Mouse (Mus musculus) macrophage (primary cell): ENCODE data around the gene A130010J15Rik. TPM values are rescaled to one million over a fixed set of nuclear protein-coding genes. Genes with fewer than 3 reads are reported as not detected.

Experiments used
- H3K27ac ChIP-seq: fragments of 350-480 bp; formaldehyde crosslinking; 2 replicates; pipeline ENCODE4 v1.9.0; 2021
- H3K36me3 ChIP-seq: fragments of 350-480 bp; formaldehyde crosslinking; 2 replicates; pipeline ENCODE4 v1.9.0; 2021; ENCODE audit errors: inconsistent target
- H3K4me3 ChIP-seq: fragments of 350-480 bp; formaldehyde crosslinking; 2 replicates; pipeline ENCODE4 v1.9.0; 2021; ENCODE audit errors: inconsistent target
- H3K79me2 ChIP-seq: fragments of 350-480 bp; formaldehyde crosslinking; 2 replicates; pipeline ENCODE4 v1.9.0; 2021; ENCODE audit errors: inconsistent target
- WGBS: methylation state at CpG from one replicate; pipeline ENCODE4 v1.1.7; 2026; ENCODE audit warnings: inconsistent platforms; ENCODE audit not compliant: missing documents; 5-methylcytosine and 5-hydroxymethylcytosine counted together
- polyA plus RNA-seq: library from polyadenylated mRNA; stranded (reverse); fragments of 250-400 nt; gene quantifications from 3 replicates; pipeline ENCODE4 v1.2.4, GENCODE M21; 2018; ENCODE audit warnings: inconsistent platforms
- total RNA-seq, 78 experiments: library from RNA; depleted of rRNA; stranded (reverse); fragments of 250-400 nt; gene quantifications; 1 replicate in 9 of 78; 2 replicates in 24 of 78; 3 replicates in 43 of 78; 4 replicates in 2 of 78; pipeline ENCODE4 v1.2.4; 2018; ENCODE audit warnings: inconsistent platforms in 56 of 78

The A130010J15Rik gene
- total RNA-seq (2018; cell fraction: chromatin; rRNA removed): 1 to 10 TPM in 14 of 26 experiments, under 1 TPM in 7, not detected in 5; 0.29 to 7.1 (median 1.9) TPM
- 1 to 10 TPM in 25 of 26 experiments, under 1 TPM in 1; 0.57 to 6.1 (median 5.3) TPM for total RNA-seq (2018; cell fraction: cytosol; rRNA removed)
- 1 to 10 TPM in 24 of 26 experiments, under 1 TPM in 2; 0.75 to 7.7 (median 2.2) TPM for total RNA-seq (2018; cell fraction: nucleus; rRNA removed)
- 4.8 to 6.7 TPM (median 4.8 TPM) in 3 replicates for polyA plus RNA-seq

GRCm38 (mm10) chr1:193167746-193168145, at the start of gene A130010J15Rik:
TSS of gene A130010J15Rik (plus strand) at chr1:193168046.
- WGBS: 97% methylated on average over 3 of the region's 3 CpGs
- H3K79me2 ChIP-seq: no peaks in the 10 kb centered on the region
- H3K4me3 ChIP-seq: no peak within 1 kb of the TSS
- H3K36me3 ChIP-seq: no peaks in the 10 kb centered on the region
- no peak within 1 kb of the TSS for H3K27ac ChIP-seq

GRCm38 (mm10) chr1:193122793-193123192, 45.1 kb upstream of the A130010J15Rik start:
- no peak overlapping the region for H3K27ac ChIP-seq
- peaks cover 17% of the 10 kb centered on the region; the same call in 1 of the 2 replicates for H3K79me2 ChIP-seq
- 63% methylated on average over 7 of the region's 7 CpGs for WGBS
- H3K36me3 ChIP-seq: peaks cover 70% of the 10 kb centered on the region
- H3K4me3 ChIP-seq: no peak overlapping the region

- H3K79me2 ChIP-seq: peaks cover 19% of the 10 kb centered on the region; the same call in 1 of the 2 replicates
- no peak overlapping the region for H3K4me3 ChIP-seq
- no peak overlapping the region for H3K27ac ChIP-seq
- peaks cover 65% of the 10 kb centered on the region for H3K36me3 ChIP-seq
- WGBS: 94% methylated on average over 6 of the region's 6 CpGs
These were observed 44.6 kb upstream of the A130010J15Rik start for GRCm38 (mm10) chr1:193123290-193123689.

- peaks cover 40% of the 10 kb centered on the region for H3K36me3 ChIP-seq
- 80% methylated on average over 4 of the region's 4 CpGs for WGBS
- H3K27ac ChIP-seq: no peak overlapping the region
These were observed 42.0 kb upstream of the A130010J15Rik start for GRCm38 (mm10) chr1:193125835-193126234.

GRCm38 (mm10) chr1:193128055-193128454, 39.8 kb upstream of the A130010J15Rik start:
- peaks cover 32% of the 10 kb centered on the region for H3K79me2 ChIP-seq
- peaks cover 18% of the 10 kb centered on the region; the same call in 1 of the 2 replicates for H3K36me3 ChIP-seq
- H3K4me3 ChIP-seq: no peak overlapping the region
- no peak overlapping the region for H3K27ac ChIP-seq
- WGBS: 86% methylated on average over 6 of the region's 6 CpGs

More at GRCm38 (mm10) chr1:193125835-193126234, 42.0 kb upstream of the A130010J15Rik start:
- H3K79me2 ChIP-seq: peaks cover 32% of the 10 kb centered on the region
- no peak overlapping the region for H3K4me3 ChIP-seq

GRCm38 (mm10) chr1:193129321-193129720, 38.5 kb upstream of the A130010J15Rik start:
- H3K27ac ChIP-seq: no peak overlapping the region
- peaks cover 32% of the 10 kb centered on the region for H3K79me2 ChIP-seq
- 9% methylated on average over 5 of the region's 5 CpGs for WGBS
- peaks cover 12% of the 10 kb centered on the region; the same call in 1 of the 2 replicates for H3K36me3 ChIP-seq
- H3K4me3 ChIP-seq: peak overlapping the region; percentile 61

GRCm38 (mm10) chr1:193129786-193130455, 37.9 kb upstream of the A130010J15Rik start, which contains the start of gene Diexf:
TSS of gene Diexf (minus strand) at chr1:193130272.
- H3K4me3 ChIP-seq: peak within 1 kb of the TSS; percentile 61
- H3K79me2 ChIP-seq: peaks cover 32% of the 10 kb centered on the region
- under 1% methylated on average over 61 of the region's 61 CpGs for WGBS
- no peak within 1 kb of the TSS for H3K27ac ChIP-seq
- H3K36me3 ChIP-seq: peaks cover 12% of the 10 kb centered on the region; the same call in 1 of the 2 replicates

- Histone ChIP-seq H3K4me3 (peak overlapping the region; percentile 61; the same call in 1 of the 2 replicates), H3K36me3 (peaks cover 12% of the 10 kb centered on the region; the same call in 1 of the 2 replicates), H3K27ac (no peak overlapping the region), H3K79me2 (peaks cover 32% of the 10 kb centered on the region)
- 56% methylated on average over 11 of the region's 11 CpGs for WGBS
These were observed 37.4 kb upstream of the A130010J15Rik start for GRCm38 (mm10) chr1:193130456-193130825.

GRCm38 (mm10) chr1:193130839-193131238, 37.0 kb upstream of the A130010J15Rik start:
- Histone ChIP-seq H3K36me3 (peaks cover 12% of the 10 kb centered on the region; the same call in 1 of the 2 replicates), H3K4me3 (no peak overlapping the region), H3K79me2 (peaks cover 32% of the 10 kb centered on the region), H3K27ac (no peak overlapping the region)
- 96% methylated on average over 8 of the region's 8 CpGs for WGBS

- no peak overlapping the region for H3K27ac ChIP-seq
- H3K4me3 ChIP-seq: no peak overlapping the region
- 89% methylated on average over 6 of the region's 6 CpGs for WGBS
- peaks cover 28% of the 10 kb centered on the region for H3K79me2 ChIP-seq
- peaks cover 10% of the 10 kb centered on the region; the same call in 1 of the 2 replicates for H3K36me3 ChIP-seq
These were observed 36.4 kb upstream of the A130010J15Rik start for GRCm38 (mm10) chr1:193131311-193131948.

GRCm38 (mm10) chr1:193132385-193132784, 35.5 kb upstream of the A130010J15Rik start:
- 0 out of 2 replicates have a peak, but pooled peaks cover under 1% of the 10 kb centered on the region for H3K36me3 ChIP-seq
- no peak overlapping the region for H3K4me3 ChIP-seq
- no peak overlapping the region for H3K27ac ChIP-seq
- H3K79me2 ChIP-seq: peaks cover 19% of the 10 kb centered on the region

GRCm38 (mm10) chr1:193133726-193134125, 34.1 kb upstream of the A130010J15Rik start:
- 83% methylated on average over 1 of the region's 1 CpGs for WGBS
- Histone ChIP-seq H3K79me2 (peaks cover 10% of the 10 kb centered on the region), H3K27ac (no peak overlapping the region), H3K4me3 (no peak overlapping the region), H3K36me3 (no peaks in the 10 kb centered on the region)

GRCm38 (mm10) chr1:193138087-193138486, 29.8 kb upstream of the A130010J15Rik start:
- no peaks in the 10 kb centered on the region for H3K79me2 ChIP-seq
- no peaks in the 10 kb centered on the region for H3K36me3 ChIP-seq
- WGBS: 61% methylated on average over 7 of the region's 7 CpGs
- H3K27ac ChIP-seq: no peak overlapping the region
- H3K4me3 ChIP-seq: no peak overlapping the region

- 0% methylated on average over 3 of the region's 3 CpGs for WGBS
- Histone ChIP-seq H3K27ac (no peak overlapping the region), H3K79me2 (no peaks in the 10 kb centered on the region), H3K36me3 (no peaks in the 10 kb centered on the region), H3K4me3 (no peak overlapping the region)
These were observed 29.2 kb upstream of the A130010J15Rik start for GRCm38 (mm10) chr1:193138669-193139068.
